Mouse (Mus musculus): ENCODE data around the gene Bag3.

DNA sequence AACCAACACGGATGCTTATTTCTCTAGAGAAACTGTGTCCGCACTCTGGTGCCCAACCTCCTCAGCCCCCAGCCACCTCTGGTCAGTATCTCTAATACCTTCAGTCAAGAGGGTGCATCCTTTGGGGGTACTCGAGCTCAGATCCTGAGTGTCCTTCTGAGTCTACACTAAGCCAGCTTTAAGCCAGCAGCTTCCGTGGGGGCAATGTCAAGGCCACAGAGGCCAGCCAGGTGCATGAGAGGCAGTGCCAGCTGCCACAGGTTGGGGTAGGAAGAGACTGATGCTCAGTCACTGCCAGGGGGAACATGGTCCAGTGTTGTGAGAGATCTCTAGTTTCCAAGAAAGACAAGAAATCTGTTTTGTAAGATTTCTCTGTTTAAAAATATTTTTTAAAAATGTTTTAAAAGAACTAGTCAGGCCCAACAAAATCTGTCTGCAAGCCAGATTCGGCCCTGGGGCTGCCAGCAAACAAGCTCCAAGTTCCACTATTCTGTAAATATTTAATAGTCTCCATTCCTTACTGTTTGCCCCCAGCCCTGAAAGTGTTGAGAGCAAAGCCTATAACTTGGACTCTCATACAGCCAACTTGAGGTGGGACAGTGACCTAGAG is 31.8 kb downstream of the Bag3 start:
- TF ChIP-seq CTCF (IDR thresholded peaks at IDR 0.05; ENCODE audit: insufficient read depth, low read length) (no peak), POLR2A (IDR thresholded peaks at IDR 0.05; ENCODE audit: borderline replicate concordance, extremely low read depth, low read depth, low read length) (no peak)
